14 mouse cellular contexts compared by ENCODE assay signal in the genomic region with DNA sequence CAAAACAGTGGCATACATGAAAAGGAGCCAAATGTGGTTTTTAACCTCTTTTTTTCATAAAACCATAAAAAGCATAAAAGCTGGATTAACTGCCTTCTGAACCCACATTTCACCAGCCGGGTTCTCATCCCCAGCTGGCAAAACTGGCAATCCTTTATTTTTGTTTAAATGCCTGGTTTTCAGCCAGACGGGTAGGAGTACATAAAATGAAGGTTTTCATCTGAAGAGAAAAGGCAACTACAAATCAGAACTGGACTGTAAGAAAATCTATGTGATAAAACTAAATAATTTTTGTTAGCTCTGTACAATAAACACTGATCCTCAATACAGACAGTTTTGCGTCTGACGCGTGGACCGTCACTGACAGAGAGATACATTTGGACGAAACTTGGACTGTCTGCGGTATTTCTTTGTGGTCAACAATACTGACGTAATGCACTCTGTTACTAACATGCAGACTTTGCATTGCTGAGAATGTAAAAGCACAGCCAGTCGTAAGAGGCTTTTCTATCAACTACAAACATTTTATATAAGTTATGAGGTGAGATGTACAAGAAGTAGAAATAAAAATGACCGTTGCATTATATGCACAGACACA.
DNase-seq lines count a peak whose midpoint lies in the region; ATAC-seq lines count a peak whose summit lies in the region.
"Had no signal": no experiment of that assay in that cellular context is flagged by ENCODE, and none has a peak within 500 bp of the region (broad histone marks: within the 10 kb centered on the region; RNA-seq: fewer than 3 reads in every experiment).

No protein-coding gene starts in this region.

- ATAC-seq in cerebellum, adult (ENCODE audit: insufficient number of reproducible peaks, low FRiP score, low TSS enrichment), result no peak
- peak; percentile 53; the same call in 1 of the 2 replicates for ATAC-seq in frontal cortex, adult (ENCODE audit: low TSS enrichment)

- DNase-seq in cerebellum, adult 18-20 months, result peak; percentile 38 to 49
- no peak for DNase-seq in frontal cortex, postnatal 10 days (ENCODE audit: low spot score in 2 of 2)
- peak; percentile 46 for DNase-seq in right cerebral cortex, adult 18-20 months
- DNase-seq in right cerebral cortex, postnatal 14 days, result no peak
- no peak for DNase-seq in testis, postnatal 14 days (ENCODE audit: low spot score)
- DNase-seq in gastrocnemius, adult 8-10 months (ENCODE audit: low spot score in 2 of 2), result no peak
- DNase-seq: kidney, adult 8-10 months; kidney, postnatal 4 days; liver; lung, adult 18-20 months; retina, postnatal 1 day; thymus, postnatal 25 days had no signal

Comparison
In these comparisons a context has a peak if more than half of its experiments do, and no peak if none do; other contexts are left out.
1. DNase-seq: peak in cerebellum, adult 18-20 months (2 of 2) and right cerebral cortex, adult 18-20 months (single experiment); none in frontal cortex, postnatal 10 days (0 of 2), right cerebral cortex, postnatal 14 days (single experiment), testis, postnatal 14 days (single experiment) and gastrocnemius, adult 8-10 months (0 of 2).